Mouse (Mus musculus): ENCODE data around the gene Kl. TPM values are rescaled to one million over a fixed set of nuclear protein-coding genes. Genes with fewer than 3 reads are reported as not detected.

Gene Kl
- polyA plus RNA-seq, 2 experiments = 0.02 to 0.03 TPM

DNA sequence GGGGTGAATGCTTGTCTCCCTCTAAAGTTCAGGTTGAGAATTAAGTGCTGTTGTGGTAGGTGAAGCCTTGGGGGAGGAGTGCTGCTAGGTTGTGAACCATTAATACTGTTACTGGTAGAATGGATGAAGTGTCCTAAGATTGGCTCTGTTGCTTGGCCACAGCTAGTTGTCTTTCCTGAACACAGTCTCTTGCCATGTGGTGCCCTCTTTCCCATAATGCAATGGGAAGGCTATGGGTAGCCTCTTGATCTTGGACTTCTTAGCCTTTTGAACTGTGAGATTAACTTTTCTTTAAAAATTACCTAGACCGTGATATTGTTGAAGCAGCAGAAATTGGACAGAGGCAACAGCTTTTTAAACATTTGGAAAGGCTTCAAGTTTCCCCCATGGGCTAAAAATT lies 7.5 kb downstream of the Kl start:
- Histone ChIP-seq H3K9me3 (ENCODE audit: control insufficient read depth, low read length) (no peaks in the 10 kb centered on the region), H3K27ac (no peak overlapping the region), H3K9ac (replicated peaks) (no peak overlapping the region), H3K4me1 (replicated peaks; ENCODE audit: control insufficient read depth in 2 of 2, insufficient read depth in 2 of 2, low read length in 1 of 2) (no peaks in the 10 kb centered on the region), H3K4me3 (ENCODE audit: insufficient read depth in 1 of 2, low read depth in 2 of 2, low read length in 2 of 2) (no peak overlapping the region), H3K4me2 (ENCODE audit: low read depth) (no peak overlapping the region), H3K36me3 (replicated peaks; ENCODE audit: control insufficient read depth, insufficient read depth, low read depth) (no peaks in the 10 kb centered on the region), H3K27me3 (ENCODE audit: control insufficient read depth, insufficient read depth, low read length) (no peaks in the 10 kb centered on the region)
- DNase-seq (ENCODE audit: low read depth in 3 of 3, low spot score in 3 of 3) (no peak), ATAC-seq (ENCODE audit: insufficient read depth) (no peak)
- TF ChIP-seq CTCF (IDR thresholded peaks at IDR 0.05; ENCODE audit: low read depth) (no peak), EP300 (IDR thresholded peaks at IDR 0.05; ENCODE audit: low read depth) (no peak)
- 44% methylated on average over 1 of the region's 1 CpGs for WGBS (ENCODE audit: insufficient replicate concordance)

DNA sequence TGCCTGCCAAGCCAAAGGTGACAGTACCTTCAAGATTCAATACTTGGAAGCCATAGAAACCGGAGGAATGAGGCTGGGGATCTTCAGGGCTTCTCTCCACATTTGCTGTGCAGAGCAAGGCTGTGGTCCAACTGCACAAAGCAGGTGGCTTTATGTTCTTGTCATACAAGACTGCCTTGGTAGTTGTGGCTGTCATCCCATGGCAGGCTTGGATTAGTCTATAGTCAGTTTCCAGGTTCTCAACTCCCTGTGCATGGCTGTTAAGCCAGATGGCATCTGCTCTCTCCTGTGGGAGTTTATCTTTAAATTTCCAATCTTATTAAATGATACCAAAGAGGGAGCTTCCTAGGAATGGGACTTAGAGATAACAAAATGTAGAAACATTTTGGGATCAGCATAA lies 9.2 kb downstream of the Kl start:
- no peak for ATAC-seq (ENCODE audit: insufficient read depth)
- Histone ChIP-seq H3K27ac (no peak overlapping the region), H3K27me3 (ENCODE audit: control insufficient read depth, insufficient read depth, low read length) (no peaks in the 10 kb centered on the region), H3K36me3 (replicated peaks; ENCODE audit: control insufficient read depth, insufficient read depth, low read depth) (no peaks in the 10 kb centered on the region), H3K4me2 (ENCODE audit: low read depth) (no peak overlapping the region), H3K9ac (replicated peaks) (no peak overlapping the region), H3K4me3 (ENCODE audit: insufficient read depth in 1 of 2, low read depth in 2 of 2, low read length in 2 of 2) (no peak overlapping the region), H3K9me3 (ENCODE audit: control insufficient read depth, low read length) (no peaks in the 10 kb centered on the region), H3K4me1 (replicated peaks; ENCODE audit: control insufficient read depth in 2 of 2, insufficient read depth in 2 of 2, low read length in 1 of 2) (no peaks in the 10 kb centered on the region)
- no peak for DNase-seq (ENCODE audit: low read depth in 3 of 3, low spot score in 3 of 3)
- TF ChIP-seq CTCF (IDR thresholded peaks at IDR 0.05; ENCODE audit: low read depth) (no peak), EP300 (IDR thresholded peaks at IDR 0.05; ENCODE audit: low read depth) (no peak)
- 32% methylated on average over 1 of the region's 1 CpGs for WGBS (ENCODE audit: insufficient replicate concordance)

DNA sequence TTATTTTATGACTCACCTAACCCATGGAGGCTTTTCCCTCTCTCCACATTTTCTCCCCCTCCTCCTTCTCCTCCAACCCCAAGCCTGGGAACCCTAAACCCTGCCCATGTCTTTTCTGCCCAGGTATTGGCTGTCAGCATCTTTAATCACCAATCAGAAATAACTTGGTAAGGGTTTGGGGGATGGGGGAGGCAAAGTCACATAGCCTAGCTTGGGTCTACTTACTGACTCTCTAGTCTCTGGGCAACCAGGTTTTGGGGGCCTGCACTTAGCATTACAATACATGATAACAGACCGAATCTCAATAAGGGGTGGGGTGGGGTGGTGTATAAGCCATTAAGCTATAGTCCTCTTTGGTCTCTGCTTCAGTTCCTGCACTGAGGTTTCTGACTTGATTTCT lies 10.3 kb downstream of the Kl start:
- H3K4me3 ChIP-seq (ENCODE audit: insufficient read depth in 1 of 2, low read depth in 2 of 2, low read length in 2 of 2) = no peak overlapping the region
- TF ChIP-seq CTCF (IDR thresholded peaks at IDR 0.05; ENCODE audit: low read depth) = no peak
- TF ChIP-seq EP300 (IDR thresholded peaks at IDR 0.05; ENCODE audit: low read depth) = no peak
- 61% methylated on average over 1 of the region's 1 CpGs for WGBS (ENCODE audit: insufficient replicate concordance)
- no peak for DNase-seq (ENCODE audit: low read depth in 3 of 3, low spot score in 3 of 3)
- no peaks in the 10 kb centered on the region; the same call in 1 of the 2 replicates for H3K9me3 ChIP-seq (ENCODE audit: control insufficient read depth, low read length)
- no peak overlapping the region for H3K9ac ChIP-seq (replicated peaks)
- no peaks in the 10 kb centered on the region for H3K4me1 ChIP-seq (replicated peaks; ENCODE audit: control insufficient read depth in 2 of 2, insufficient read depth in 2 of 2, low read length in 1 of 2)
- no peak overlapping the region for H3K4me2 ChIP-seq (ENCODE audit: low read depth)
- ATAC-seq (ENCODE audit: insufficient read depth) = no peak
- H3K36me3 ChIP-seq (replicated peaks; ENCODE audit: control insufficient read depth, insufficient read depth, low read depth) = no peaks in the 10 kb centered on the region
- H3K27ac ChIP-seq = no peak overlapping the region
- no peaks in the 10 kb centered on the region for H3K27me3 ChIP-seq (ENCODE audit: control insufficient read depth, insufficient read depth, low read length)

DNA sequence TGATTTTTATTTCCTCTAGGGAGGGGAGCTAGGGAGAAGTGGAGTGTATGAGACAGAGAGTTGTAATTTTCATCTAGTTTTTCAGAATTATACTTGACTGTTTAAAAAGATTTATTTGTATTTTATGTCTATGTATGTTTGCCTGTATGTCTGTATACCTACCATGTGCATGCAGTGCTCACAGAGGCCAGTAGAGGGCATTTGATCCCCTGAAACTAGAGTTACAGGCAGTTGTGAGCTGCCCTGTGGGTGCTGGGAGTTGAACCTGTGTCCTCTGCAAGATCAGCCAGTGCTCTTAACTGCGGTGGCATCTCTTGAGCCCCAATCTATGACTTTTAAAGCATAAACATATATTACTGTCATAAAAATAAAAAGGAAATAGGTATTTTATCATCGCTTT lies 15.5 kb downstream of the Kl start:
- WGBS (ENCODE audit: insufficient replicate concordance) = 79% methylated on average over 2 of the region's 2 CpGs
- Histone ChIP-seq H3K4me2 (ENCODE audit: low read depth) (no peak overlapping the region), H3K9ac (replicated peaks) (no peak overlapping the region), H3K4me3 (ENCODE audit: insufficient read depth in 1 of 2, low read depth in 2 of 2, low read length in 2 of 2) (no peak overlapping the region), H3K27me3 (ENCODE audit: control insufficient read depth, insufficient read depth, low read length) (no peaks in the 10 kb centered on the region), H3K27ac (no peak overlapping the region), H3K36me3 (replicated peaks; ENCODE audit: control insufficient read depth, insufficient read depth, low read depth) (no peaks in the 10 kb centered on the region), H3K9me3 (ENCODE audit: control insufficient read depth, low read length) (no peaks in the 10 kb centered on the region; the same call in 1 of the 2 replicates), H3K4me1 (replicated peaks; ENCODE audit: control insufficient read depth in 2 of 2, insufficient read depth in 2 of 2, low read length in 1 of 2) (no peaks in the 10 kb centered on the region)
- TF ChIP-seq CTCF (IDR thresholded peaks at IDR 0.05; ENCODE audit: low read depth) = peak; percentile 33
- TF ChIP-seq EP300 (IDR thresholded peaks at IDR 0.05; ENCODE audit: low read depth) = no peak
- DNase-seq (ENCODE audit: low read depth in 3 of 3, low spot score in 3 of 3) (no peak), ATAC-seq (ENCODE audit: insufficient read depth) (no peak)

DNA sequence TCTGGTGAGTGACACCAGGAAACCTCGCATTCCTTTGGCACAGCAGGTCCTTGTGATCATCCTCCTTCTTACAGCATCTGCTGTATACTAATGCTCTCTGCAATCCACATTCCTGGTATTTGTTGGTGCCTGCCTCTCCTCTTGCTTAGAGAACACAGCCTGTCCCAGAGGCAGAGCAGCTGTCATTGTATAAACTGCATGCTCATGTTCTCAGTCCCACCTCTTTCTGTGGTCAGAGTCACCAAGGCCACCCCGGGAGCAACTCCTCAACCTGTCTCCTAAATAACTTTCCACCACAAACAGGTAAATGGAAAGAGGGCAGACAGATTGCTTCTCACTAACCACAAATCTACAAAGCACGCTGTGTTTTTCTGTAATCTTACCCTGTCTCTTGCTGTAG lies 18.1 kb downstream of the Kl start:
- H3K9ac ChIP-seq (replicated peaks) = no peak overlapping the region
- 28% methylated on average over 3 of the region's 3 CpGs for WGBS (ENCODE audit: insufficient replicate concordance)
- TF ChIP-seq EP300 (IDR thresholded peaks at IDR 0.05; ENCODE audit: low read depth) (no peak), CTCF (IDR thresholded peaks at IDR 0.05; ENCODE audit: low read depth) (no peak)
- H3K4me1 ChIP-seq (replicated peaks; ENCODE audit: control insufficient read depth in 2 of 2, insufficient read depth in 2 of 2, low read length in 1 of 2) = no peaks in the 10 kb centered on the region
- H3K9me3 ChIP-seq (ENCODE audit: control insufficient read depth, low read length) = no peaks in the 10 kb centered on the region; the same call in 1 of the 2 replicates
- no peaks in the 10 kb centered on the region for H3K36me3 ChIP-seq (replicated peaks; ENCODE audit: control insufficient read depth, insufficient read depth, low read depth)
- H3K4me3 ChIP-seq (ENCODE audit: insufficient read depth in 1 of 2, low read depth in 2 of 2, low read length in 2 of 2) = no peak overlapping the region
- H3K4me2 ChIP-seq (ENCODE audit: low read depth) = no peak overlapping the region
- H3K27ac ChIP-seq = no peak overlapping the region
- ATAC-seq (ENCODE audit: insufficient read depth) (no peak), DNase-seq (ENCODE audit: low read depth in 3 of 3, low spot score in 3 of 3) (no peak)
- no peaks in the 10 kb centered on the region for H3K27me3 ChIP-seq (ENCODE audit: control insufficient read depth, insufficient read depth, low read length)

Measured in liver, embryonic 14.5 days (tissue).